Mouse (Mus musculus): ENCODE data around the gene 1700069L16Rik. TPM values are rescaled to one million over a fixed set of nuclear protein-coding genes. Genes with fewer than 3 reads are reported as not detected.

1700069L16Rik gene
- total RNA-seq, 2 experiments from 2014 or later, result not detected

GRCm38 (mm10) chr5:113735023-113735344, 10.4 kb upstream of the 1700069L16Rik start:
- DNase-seq (ENCODE audit: low spot score in 2 of 2), result no peak

GRCm38 (mm10) chr5:113734376-113734775, 9.8 kb upstream of the 1700069L16Rik start:
- DNase-seq (ENCODE audit: low spot score in 2 of 2), result no peak

- peak; percentile 56 to 71 for DNase-seq (ENCODE audit: low spot score in 2 of 2)
Measured at GRCm38 (mm10) chr5:113732182-113732581, 7.6 kb upstream of the 1700069L16Rik start.

DNA sequence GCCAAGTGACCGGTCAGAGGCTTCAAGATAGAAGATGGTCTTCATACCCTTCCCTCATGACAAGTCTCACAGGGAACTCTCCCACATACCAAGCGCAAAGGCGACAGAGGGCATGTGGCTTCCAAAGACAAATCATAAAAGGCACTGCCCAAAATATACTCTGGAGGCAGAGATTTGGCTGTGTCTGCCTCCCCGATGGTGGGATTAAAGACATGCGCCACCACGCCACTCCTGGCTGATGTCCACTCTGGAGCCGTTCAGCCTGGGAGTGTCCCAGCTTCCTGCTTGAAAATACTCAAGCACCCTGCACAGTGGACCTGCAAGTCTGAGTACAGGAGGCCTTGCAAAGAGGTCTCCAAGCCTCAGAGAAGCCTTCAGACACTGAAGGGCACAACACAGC, 6.6 kb upstream of the 1700069L16Rik start:
- no peak for DNase-seq (ENCODE audit: low spot score in 2 of 2)

GRCm38 (mm10) chr5:113730641-113731121, 6.1 kb upstream of the 1700069L16Rik start:
- DNase-seq (ENCODE audit: low spot score in 2 of 2), result peak in 1 of 2 experiments; percentile 45

GRCm38 (mm10) chr5:113728691-113729090, 4.1 kb upstream of the 1700069L16Rik start:
- DNase-seq (ENCODE audit: low spot score in 2 of 2), result no peak

GRCm38 (mm10) chr5:113728011-113728410, 3.4 kb upstream of the 1700069L16Rik start:
- DNase-seq (ENCODE audit: low spot score in 2 of 2), result no peak

DNA sequence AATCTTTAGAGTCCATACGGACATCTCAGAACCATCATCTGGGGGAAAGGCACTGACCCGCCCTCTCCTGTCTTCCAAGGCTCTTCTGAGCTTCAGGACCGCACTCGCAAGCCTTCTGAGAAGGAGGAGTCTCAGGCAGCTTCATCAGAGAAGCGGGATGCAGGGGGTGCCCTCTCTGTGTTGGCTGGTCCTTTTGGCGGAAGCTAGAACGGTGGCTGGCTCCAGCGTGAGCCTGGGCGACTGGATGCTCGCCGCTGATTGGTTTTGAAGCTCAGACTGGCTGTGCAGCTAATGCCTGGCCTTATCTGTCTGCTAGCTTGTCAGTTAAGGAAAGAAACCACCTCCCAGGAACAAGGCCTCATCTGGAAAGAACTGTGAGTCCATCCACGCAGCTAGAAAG, 2.7 kb upstream of the 1700069L16Rik start:
- DNase-seq (ENCODE audit: low spot score in 2 of 2), result no peak

GRCm38 (mm10) chr5:113726618-113727017, 2.0 kb upstream of the 1700069L16Rik start:
- DNase-seq (ENCODE audit: low spot score in 2 of 2), result no peak

DNA sequence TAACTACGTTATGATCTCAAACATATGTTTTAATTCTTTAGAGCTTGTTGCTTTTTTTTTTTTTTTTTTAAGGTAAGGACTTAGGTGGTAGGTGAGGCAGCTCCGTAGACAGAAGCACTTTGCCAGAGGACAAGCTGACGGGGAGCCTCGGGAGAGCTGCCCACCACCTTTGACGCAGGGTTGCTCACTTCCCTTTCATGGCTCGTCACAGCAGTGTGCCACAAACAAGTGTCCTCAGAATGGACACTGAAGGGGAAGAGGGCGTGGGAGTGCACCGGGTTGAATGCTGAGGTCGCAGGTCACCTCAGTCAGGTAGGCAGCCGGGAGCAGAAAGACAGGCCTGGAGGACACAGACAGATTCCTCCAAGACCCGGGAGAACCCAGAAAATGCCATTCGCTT, 845 bp upstream of the 1700069L16Rik start:
- no peak for DNase-seq (ENCODE audit: low spot score in 2 of 2)

- DNase-seq (ENCODE audit: low spot score in 2 of 2), result no peak
Measured at GRCm38 (mm10) chr5:113723567-113724237, 870 bp downstream of the 1700069L16Rik start.

DNA sequence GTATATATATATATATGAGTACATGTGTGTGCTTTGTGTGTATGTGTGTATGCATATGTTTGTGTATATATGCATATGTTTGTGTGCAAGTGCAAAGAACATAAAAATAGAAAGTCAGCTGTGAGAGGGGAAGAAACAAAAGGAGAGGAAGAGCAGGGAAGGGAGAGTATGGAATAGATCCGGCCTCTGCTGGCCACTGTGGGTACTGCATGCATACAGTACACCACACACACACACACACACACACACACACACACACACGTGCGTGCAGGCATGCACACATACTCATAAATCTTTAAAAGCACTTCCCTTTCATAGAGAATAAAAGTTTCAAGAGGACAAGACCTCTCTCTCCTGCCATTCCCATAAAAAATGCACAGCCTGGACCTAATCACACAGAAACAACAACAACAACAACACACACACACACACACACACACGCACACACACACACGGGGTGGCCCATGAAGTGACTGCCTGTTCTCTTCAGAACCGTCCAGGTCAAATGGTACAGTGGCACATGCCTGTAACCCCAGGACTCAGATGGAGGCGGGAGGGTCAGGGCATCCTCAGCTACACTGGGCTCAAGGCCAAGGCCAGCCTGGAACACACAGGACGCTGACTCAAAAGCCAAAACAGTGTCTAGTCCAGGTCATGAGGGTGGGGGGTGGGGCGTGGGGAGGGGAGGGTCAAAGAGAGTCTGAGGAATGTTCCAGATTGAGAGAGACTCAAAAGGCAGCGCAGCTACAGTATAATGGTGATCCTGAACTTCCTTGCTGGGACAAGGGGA, 2.2 kb downstream of the 1700069L16Rik start:
- no peak for DNase-seq (ENCODE audit: low spot score in 2 of 2)

DNA sequence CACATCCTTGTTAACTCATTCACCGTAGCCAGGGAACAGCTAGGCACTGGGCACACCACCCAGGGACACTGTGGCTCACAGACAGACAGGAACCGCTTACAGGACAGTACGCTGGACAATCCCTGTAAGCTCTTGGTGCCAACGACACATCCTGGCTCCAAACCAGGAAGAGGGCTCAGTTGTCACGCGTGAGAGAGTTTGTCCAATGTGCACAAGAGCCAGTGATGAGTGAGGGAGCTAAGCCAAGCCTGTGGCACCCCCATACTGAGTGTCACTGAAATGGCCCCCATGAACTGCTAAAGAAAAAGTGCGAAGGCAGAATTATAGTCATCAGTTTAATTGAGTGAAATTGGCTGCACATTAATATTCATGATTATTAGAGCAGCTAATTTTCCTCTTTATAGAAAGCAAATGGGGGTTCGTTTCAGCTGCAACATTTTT, 5.3 kb downstream of the 1700069L16Rik start:
- DNase-seq (ENCODE audit: low spot score in 2 of 2), result no peak

- DNase-seq (ENCODE audit: low spot score in 2 of 2), result peak; percentile 42 to 64
Measured at GRCm38 (mm10) chr5:113716581-113717388, 7.8 kb downstream of the 1700069L16Rik start.

- no peak for DNase-seq (ENCODE audit: low spot score in 2 of 2)
Measured at GRCm38 (mm10) chr5:113712861-113713260, 11.7 kb downstream of the 1700069L16Rik start.

- DNase-seq (ENCODE audit: low spot score in 2 of 2), result no peak
Measured at GRCm38 (mm10) chr5:113703803-113704585, 20.6 kb downstream of the 1700069L16Rik start.

DNA sequence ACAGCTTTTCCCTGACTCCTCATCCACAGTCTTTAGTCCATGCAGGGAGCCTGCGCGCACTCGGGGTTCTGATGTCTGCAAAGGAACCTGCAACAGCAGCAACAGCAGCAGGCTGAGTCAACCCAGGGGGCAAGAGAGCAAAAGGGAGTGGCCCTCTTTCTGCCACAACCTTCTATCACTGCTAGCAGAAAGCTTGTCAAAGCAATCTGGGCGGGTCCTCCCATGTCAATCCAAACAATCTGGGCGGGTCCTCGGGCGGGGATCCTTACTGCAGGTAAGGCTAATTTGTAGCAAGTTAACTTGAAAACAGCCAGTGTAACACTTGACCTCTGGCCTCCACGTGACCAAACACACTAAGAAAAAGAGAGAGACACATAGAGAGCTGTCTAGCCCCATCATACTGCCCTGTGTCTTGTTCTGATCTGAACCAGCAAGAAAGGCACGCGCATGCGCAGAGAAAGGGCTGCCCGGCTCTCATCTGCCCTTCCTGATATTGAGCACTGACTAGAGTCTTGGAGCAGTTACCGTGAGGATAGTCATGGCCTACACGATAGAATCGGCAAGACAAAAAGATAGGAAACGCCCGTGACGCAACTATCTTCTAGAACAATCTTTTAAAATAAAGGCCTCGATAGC, 24.1 kb downstream of the 1700069L16Rik start:
- DNase-seq (ENCODE audit: low spot score in 2 of 2), result no peak

DNA sequence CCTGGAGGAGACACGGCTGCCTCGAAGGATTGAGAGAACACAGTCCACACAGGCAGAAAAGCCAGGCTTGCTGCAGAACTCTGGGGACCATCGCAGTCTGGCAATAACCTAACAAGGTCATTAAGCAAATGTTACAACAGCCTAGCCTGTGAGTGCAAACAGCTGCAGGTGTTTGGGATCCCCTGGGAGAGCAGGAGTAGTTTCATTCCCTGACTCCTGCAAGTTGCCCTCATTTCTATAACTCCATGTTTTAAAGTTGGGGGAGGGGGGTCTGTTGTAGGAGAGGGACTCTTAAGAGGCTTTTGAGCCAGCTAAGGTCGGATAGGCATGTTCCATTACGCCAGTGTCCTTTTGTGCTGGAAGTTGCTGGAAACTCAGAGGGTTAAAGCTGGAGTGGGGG, 30.2 kb downstream of the 1700069L16Rik start:
- no peak for DNase-seq (ENCODE audit: low spot score in 2 of 2)

DNA sequence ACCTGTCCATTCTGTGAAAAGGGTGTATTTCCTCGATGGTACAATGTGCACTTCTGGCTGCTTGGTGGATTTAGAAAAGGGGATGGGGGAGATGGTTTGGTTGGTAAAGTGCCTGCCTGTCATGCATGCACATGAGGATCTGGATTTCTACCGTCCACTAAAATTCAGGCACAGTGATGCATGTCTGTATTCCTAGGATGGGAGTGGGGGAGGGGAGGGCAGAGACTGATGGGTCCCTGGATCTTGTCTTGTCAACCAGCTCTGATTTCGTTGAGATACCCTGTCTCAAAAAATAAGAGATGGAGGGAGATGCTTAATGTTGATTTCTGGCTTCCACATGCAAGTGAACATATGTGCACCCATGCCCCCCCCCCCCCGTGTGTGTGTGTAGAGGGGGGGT, 30.6 kb downstream of the 1700069L16Rik start:
- DNase-seq (ENCODE audit: low spot score in 2 of 2), result no peak

DNA sequence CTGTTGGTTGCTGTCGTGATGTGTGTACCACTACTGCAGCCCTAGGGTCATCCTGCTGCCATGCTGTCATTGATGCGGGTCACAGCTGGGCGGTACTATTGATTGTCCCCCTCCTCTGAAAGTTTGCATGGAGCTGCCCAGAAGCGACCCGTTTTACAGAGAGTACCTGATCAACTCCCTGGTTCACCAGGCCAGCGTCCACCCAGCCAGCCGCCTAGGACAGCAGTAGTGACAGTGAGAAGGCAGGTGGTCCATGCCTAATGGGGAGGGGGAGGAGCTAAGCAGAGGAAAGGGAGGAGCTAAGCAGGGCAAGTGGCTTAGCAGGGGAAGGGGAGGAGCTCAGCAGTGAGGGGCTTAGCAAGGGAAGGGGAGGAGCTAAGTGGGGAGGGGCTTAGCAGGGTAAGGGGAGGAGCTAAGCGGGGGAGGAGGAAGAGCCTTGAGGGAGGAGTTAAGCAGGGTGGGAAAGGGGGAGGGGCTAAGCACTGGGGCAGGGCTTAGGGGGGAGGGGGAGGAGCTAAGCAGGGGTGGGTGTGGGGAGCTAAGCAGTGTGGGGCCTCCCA, 31.3 kb downstream of the 1700069L16Rik start:
- no peak for DNase-seq (ENCODE audit: low spot score in 2 of 2)

All from left cerebral cortex, adult 18-20 months (tissue).